Mouse (Mus musculus) embryo, embryonic 11 days (tissue): ENCODE measurements around the gene Jaml.
A peak's percentile ranks its signal among the peaks of the same experiment; 100 is the strongest.

Experiments
- DNase-seq: peaks from one replicate; pipeline ENCODE4 v3.0.0-alpha.2; 2015

Jaml gene

DNA sequence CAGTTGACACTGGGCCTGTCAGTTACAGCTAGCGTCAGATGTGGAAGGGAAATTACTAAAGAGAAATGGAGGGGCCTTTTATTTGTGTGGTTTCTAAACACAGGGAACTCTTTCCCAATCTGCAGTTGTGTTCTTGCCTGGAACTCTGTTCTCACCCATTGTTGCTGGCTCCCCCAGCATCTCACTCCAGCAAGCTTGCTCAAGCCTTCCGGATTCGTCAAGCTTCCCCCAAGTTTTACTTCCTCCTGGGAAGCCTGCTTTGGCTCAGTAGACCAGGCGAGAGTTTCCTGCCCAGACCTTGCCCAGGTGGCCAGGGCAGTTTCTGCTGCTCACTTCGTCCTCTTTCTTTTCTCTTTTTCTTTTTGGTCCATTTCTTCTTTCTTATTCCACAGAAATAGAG lies 5.6 kb downstream of the Jaml start:
- DNase-seq = no peak

DNA sequence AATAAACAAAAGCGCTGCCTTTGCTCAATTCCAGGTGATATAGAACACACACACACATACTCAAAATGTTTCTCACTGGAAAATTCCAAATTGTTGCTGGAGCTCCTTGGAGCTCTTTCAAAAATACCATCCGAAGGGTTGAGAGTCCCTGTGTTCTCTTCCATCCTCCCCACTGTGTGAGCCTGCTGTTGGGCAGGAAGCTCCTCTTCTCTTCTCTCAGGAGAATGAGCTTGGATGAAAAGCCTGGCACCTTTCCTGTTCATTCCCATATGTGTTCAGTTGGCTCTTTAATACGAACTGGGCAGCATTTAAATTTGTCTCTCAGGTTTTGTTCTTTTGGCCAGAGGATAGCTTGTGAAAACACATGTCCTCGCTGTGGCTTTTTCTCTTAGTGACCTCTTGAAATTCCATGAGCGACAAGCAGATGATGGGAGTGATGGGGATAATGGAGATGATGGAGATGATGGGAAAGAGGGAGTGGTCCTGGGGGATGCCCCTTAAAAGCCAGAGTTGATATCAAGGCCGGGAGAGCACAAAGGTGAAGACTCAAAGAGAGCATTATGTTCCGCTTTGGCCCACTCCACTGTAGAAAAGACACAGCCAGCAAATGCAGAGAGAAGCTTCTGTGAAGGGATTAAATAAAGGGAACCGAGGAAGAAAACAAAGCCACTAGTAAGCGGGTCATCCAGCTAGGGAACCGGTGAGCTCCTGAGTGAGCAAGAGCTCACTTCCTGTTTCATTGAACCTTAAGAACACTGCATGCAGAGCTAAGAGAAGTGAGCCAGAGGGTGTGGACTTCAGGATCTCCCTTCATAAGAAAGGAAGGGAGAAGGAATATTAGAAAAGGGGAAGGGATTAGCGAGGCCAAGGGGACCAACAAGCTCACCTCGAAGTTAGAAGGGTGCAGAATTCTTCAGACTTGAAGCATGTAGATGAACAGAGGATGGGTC lies 7.0 kb downstream of the Jaml start:
- no peak for DNase-seq

DNA sequence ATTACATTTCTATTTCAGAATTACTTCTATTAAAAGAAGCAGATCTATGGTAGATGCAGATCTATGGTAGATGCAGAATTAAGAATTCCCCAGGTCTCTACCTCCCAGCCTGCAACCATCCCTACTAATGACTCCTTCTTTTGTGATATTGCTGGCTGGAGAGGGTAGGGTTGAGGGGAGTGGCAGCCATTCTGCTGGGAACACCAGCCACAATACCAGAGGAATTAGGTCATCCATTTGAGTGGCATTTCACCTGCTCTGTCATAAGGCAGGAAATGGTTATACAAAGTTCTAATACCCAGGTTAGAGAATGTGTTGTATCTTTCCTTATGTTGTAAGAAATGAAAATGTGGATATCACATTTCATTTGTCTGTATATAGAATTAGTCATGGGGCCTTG lies 9.1 kb downstream of the Jaml start:
- no peak for DNase-seq

DNA sequence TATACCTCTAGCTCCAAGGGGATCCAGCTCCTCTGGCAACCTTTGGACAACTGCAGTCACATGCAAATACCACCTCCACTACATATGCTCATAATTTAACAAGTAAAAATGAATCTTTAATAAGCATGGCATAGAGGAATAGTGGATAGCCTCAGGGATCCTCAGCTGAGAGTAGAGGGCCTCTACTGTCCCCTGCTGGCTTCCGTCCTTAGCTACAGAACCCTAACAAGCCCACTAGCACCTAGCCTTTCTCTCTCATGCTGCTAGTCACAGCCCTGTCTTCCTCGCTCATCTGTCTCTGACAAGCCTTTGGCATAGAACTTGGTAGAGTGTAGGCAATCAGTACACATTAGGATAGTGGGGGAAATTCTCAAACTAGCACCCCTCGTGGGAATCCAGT lies 11.8 kb downstream of the Jaml start:
- DNase-seq = no peak

DNA sequence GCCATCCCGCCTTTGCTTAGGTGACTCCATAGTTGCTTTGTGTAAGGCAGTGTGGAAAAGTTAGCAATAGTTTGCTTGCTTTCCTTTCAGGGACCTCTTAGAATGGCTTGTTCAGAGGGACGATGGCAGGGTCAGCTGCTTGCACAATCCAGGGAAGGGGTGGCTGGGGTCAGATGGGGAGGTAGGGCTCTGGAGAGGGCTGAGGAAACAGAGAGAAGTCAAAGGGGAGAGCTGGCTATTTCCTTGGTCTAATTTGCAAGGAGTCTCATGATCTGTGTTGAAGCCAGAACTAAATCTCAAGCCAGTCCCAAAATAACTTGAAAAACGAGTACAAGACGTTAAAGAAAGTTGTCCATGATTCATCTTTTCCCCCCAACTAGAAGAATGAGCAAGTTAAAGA lies 13.7 kb downstream of the Jaml start:
- no peak for DNase-seq

DNA sequence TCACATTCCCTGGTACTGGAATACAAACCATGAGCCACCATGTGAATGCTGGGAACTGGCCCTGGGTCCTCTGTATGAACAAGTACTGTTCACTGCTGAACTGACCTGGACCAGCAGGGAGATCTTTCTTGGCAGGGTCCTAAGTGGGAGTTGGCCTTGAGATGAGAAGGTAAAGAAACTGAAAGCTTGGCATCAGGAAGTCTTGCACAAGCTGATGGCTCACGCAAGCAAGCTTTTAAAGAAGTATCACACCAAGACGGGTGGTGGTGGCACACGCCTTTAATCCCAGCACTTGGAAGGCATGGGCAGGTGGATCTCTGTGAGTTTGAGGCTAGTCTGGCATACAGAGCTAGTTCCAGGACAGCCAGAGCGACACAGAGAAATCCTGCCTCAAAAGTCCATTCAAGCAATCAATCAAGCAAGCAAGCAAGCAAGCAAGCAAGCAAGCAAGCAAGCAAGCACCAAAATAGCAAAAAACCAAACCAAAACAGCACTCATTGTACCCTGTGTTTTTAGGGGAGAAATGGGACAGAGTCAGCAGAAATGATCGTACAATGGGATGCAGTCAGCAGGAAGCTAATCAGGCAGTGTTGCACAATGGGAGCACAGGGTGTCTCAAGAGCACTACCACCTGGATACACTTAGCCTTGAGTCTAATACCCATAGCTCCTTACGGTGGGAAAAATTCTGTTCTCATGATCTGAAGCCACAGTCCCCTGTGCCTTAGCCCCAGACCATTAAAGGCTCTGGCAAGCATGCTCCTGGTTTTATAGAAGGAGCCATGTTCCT lies 16.4 kb downstream of the Jaml start:
- DNase-seq = no peak

DNA sequence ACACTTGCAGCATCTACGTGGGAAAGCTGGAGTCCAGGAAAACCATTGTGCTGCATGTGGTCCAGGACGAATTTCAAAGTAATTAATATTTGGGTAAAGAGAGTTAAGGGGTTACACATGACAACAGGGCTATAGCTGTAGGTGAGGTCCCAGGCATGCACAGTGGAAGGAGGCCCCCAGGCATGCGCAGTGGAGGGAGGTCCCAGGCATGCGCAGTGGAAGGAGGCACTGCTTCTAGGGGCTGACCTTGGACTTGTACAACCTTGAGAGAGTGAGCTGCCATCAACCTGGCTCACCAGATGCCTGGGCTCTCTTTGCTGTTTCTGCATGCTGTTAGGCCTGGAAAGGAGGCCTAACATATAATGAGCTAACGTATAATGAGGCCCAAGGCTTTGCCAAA lies 18.9 kb downstream of the Jaml start:
- no peak for DNase-seq

DNA sequence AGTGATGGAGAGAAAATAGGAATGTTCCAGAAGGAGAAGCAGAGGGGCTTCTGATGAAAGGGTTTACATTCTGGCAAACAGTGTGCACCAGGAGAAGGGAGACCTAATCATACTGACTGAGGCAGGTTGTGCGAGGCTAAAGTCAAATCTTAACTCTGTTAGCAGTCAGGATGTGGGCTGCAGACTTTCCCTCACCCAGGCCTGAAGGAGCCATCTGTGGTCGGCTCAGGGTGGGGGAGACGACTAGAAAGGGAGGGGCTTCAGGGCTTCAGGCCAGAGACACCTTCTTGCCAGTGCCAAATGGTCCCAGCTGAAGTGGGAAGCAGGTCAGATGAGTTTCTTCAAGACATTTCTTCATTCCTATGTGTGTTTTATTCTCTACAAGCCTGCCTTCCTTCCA lies 19.4 kb downstream of the Jaml start:
- DNase-seq = no peak

DNA sequence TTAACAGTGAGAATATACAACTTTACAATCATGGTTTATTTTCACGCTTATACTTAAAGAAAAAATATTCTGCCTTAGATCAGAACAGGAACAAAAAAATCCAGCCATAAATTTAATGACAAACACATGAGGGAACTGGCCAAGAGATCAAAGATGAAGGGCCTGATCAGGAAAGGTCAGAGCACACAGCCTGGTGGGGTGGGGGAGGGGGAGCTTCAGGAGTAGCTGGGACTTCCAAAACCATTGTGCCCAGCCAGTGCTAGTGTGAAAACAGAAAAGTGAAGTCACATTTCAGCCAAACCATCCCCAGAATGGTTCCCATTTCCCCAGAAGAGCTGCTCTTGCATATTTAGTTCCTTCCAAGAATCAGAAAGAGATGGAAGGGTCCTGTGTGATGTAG lies 23.5 kb downstream of the Jaml start:
- DNase-seq = peak; percentile 41

DNA sequence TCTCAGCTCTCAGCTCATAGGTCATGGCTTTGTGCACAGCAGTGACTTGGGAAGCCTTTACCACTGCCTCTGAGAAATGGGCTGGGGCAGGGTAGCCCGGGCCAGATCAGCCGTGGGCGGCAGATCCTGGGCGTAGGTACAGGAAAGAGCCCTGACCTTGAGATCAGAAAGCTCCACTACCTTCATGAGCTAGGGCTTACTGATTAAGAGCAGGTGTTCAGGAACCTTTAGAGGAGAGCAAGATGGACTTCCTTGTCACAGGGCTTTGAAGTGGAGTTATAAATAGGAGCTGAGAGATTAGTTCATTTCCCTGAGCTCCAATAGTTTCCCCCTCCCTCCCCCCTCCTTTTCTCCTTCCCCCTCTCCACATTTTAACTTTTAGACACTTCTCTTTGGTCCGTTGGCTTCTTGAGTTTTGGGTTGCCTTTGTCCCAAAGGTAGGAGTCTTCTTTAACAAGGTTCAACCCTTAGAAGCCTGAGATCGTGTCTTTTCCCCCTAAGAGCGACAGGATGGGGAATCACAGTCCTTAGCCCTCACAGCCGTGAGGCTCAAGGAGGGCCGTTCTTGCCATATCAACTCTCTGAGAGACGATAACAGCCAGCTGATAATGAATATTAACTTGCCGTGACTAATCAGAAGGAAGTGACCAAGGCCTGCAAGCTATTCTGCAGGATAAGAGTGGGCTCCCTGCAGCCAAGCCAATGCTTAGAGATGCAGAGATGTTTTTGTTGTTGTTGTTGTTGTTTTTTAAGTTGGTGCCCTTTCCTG lies 24.4 kb downstream of the Jaml start:
- DNase-seq = peak; percentile 28

DNA sequence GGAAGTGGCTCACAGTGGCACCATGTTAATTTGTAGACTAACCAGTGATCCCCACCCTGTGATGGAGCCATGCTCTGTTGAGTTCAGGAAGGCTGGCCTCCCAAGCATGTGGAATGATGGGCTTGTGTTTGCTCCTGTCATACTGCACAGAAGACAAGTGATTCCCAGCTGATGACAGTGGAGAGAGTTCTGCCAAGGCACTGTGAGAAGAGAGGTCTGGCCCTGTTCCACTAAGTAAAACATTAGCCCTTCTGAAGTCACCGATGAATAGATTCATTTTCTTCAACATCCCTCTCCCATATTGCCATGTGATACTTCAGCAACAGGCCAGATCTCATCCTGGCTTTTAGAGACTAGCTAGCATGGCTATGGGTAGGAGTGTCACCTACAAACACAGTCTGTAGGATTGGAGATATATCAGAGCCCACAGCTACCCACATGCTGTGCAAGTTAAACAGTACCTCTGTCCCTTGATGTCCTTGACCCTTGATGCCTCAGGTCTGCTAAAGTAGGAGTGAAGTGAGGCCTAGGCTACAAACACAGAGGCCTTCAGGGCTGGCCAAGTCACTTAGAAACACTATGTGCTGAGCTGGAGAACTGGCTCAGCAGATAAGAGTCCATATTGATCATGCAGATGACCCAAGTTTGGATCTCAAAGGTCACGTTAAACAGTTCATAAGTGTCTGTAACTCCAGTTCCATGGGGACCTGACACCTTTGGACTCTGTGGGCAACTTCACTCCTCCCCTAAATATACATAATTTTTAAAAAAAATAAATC lies 26.8 kb downstream of the Jaml start:
- no peak for DNase-seq

DNA sequence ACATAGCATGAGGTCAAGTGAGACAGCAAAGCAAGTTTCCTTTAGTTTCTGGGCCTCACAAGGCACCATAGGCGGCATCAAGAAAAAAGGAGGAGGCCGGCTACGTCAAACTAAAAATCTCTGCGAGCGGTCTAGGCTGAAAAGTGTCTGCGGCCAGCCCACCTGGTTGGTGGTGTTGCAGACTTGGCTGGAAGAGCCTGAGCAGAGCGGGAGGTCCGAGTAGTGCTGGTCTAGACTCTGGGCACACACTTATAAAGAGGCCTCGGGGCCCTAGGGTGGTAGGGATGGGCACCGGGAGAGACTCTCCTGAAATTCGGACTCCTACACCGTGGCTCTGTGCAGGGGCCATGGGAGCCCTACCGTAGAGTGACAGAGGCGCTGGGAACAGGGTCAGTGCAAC lies 36.7 kb downstream of the Jaml start:
- peak; percentile 87 for DNase-seq

DNA sequence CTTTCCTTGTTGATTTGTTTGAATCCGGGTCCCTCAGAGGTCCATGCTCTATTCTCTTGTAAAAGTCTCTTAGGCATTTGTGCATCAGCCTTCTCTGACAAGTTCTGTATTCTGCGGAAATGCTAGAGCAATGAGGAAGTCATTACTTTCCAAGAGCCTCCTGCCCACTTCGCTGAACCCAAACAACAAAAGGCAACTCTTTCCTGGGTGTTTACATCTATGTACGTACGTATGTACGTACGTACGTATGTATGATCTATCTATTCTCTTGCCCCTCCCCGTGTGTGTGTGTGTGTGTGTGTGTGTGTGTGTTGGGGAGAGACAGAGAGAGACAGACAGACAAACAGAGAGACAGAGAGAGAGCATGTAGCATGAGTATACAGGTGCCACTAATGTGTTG lies 37.8 kb downstream of the Jaml start:
- no peak for DNase-seq

DNA sequence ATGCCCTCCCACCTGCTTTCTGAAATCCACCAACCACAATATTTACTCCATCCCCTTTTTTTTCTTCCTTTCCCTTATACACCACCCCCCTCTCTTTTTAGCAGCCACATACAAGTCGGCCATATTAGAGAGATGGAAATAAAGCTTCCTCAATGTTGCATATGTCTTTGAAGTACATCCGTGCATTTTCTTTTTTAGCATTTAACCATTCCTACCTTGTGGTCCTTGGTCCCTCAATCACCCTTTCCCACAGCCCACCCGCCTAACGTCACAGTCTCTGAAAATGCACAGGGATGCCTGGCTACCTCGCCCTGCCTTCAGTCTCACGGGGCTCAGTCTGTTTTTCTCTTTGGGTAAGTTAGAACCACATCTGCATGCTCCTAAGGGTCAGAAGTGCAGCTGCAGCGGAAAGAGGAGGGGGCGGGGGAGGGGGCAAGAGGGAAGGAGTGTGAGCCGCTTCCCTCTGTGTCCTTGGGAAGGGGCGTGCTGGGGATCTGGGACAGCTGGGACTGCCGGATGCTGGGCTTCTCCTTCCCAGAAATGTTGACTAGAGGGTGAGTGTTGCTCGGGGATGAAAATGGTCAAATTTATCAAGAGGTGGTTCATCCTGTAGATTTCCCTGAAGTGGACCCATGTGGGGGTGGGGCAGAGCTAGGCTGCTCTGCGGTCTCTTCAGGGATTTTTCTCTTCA lies 38.9 kb downstream of the Jaml start, which contains the start of gene Scn2b:
Gene Scn2b, plus strand, starts transcription at position 42 of the 691 bp plus-strand sequence.
- peak; percentile 61 for DNase-seq

DNA sequence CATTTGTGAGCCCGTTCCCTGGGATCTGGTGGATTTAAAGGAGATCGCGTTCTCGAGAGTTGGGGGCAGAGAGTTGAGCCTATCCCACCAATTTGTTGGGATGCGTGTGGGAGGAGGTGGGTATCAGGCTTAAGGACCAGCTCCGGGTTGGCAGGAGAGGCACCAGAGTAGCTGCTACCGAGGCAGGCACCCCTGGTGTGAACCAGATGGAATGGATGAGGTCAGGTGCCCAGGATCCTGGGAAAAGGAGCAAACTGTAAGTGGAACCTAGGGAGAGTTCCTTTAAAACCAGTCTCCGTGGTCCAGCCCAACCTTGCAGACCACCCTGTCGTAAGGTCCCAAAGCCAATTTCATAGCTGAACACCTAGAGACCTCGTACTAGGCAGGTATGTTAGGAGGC lies 39.6 kb downstream of the Jaml start:
- DNase-seq = no peak

DNA sequence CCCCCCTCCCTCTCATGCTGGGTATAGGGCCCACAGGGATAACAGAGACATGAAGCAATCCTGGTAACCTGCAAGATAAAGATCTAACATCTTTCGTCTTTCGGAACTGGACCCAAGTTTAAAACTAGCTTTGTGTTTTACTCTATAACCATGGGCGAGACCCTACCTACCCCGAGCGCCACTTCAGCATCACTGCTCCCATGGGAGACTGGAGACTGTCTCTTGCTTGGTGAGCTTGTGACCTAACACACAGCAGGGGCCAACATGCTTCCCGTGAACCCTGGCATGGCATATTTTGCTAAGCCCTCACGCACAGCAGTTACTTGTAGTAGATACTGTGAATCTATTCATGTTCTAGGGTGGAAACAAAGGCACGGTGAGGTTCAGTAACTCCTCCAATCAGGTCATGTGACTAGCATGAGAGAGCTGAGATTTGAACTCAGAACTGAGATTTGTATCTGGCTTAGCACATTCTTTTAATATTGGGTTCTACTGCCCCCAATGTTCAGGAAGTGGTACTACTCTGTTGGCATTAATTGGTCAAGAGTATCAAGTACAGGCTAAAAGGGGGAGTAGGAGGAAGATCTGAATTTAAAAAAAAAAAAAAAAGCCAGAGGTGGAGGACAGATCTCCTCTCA lies 40.5 kb downstream of the Jaml start:
- no peak for DNase-seq

DNA sequence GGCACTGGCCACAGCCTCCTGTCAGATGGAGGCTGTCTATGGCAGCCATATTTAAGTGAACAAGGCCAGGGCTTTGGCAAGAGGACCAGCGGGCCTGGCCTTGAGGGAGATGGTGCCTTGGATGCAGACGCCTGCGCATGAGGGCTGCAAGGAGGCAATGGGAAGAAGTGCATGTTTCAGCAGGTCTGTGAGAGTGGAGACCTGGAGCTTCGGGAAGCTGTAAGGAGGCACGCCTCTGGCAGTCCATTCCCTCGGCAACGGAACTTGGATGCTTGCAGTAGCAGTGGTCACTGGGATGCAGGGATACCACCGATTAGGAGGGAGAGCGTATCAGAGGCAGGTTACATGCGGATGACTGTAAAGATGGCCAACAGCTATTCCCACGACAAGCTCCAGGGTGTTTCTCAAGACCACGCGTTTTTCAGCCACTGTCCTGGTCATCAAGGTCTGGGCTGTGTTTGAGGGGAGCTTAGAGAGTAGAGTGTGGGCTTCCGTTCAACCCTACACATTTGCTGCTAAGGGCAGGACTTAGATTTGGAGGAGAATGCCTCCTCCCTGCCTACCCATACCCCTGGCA lies 41.1 kb downstream of the Jaml start:
- no peak for DNase-seq

DNA sequence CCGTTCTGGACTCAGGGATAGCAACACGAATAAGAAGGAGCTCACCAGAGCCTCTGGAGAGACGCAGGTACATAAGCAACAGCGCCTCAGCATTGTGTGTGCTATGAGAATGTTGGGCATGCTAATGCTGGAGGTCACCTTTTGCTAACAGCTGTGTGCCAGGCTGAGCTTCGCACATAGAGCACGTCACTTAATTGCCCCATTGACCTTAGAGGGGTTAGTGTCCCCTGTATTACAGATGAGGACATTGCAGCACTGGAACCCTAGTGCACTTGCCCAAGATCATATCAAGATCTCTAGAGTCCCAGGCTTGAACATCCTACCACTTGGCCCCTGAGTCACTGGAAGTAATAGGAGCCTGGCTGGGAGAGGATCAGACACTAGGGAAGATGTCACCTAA lies 41.6 kb downstream of the Jaml start:
- DNase-seq = no peak

DNA sequence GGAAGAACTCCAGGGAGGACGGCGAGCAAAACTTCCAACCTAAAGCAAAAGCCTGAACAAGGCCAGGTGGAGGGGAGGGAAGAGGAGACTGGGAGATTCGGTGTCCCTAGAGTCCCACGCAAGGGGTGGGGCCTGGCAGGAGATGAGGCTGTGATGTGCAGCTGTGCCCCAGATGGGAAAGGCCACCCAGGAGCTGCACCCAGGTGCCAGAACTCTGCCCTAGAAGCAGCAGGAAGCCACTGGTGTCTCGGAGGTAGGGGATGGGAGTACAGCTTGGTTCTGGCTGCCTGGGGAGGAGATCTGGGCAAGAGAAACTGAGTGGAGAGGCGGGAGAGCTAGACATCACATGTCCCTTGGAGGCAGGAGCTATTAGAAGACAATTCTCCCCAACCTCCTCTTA lies 42.0 kb downstream of the Jaml start:
- DNase-seq = no peak

DNA sequence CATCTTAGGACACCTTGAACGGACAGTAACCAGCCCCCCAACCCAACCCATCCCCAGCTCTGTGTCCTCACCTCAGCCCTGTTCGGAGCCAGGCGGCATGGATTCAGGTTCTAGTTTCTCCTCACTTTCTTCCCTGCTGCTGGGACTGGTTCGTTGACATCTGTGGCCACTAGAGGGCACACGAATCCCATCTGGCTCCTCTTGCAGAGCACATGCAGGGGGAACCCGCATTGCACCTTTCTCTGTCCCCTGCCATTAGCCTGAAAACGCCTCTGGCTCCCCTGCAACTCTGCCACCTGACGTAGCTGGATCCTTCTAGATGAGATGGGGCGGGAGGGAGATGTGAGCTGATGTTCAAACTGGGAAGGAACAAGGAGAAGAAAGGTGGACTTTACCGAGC lies 42.8 kb downstream of the Jaml start:
- DNase-seq = peak; percentile 85

DNA sequence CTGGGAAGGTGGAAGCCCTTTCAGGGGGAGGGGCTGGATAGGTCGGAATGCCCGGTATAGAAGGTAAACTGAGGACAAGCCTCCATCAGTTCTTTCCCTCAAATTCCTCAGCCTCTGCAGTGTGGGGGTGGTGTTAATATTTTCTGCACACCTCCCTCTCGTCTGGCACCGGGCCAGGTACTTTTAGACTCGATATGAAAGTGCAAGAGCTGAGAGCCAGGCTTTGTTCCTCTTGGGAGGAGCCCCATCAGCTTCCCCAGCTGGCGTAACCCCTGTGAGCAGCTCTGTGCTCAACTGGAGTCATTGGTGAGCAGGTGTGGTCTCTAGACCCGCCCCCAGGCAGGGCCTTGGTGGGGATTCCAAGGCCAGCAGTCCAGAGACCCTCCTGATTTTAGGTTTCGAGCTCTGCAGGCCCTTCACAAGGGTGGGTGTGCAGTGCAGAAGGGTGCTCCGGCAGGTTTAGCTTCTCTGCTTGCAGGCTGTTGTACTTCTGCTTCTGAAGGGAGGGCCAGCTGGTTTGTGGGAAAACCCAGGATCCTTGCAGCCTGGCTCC lies 43.3 kb downstream of the Jaml start:
- no peak for DNase-seq
